In the genomic region with DNA sequence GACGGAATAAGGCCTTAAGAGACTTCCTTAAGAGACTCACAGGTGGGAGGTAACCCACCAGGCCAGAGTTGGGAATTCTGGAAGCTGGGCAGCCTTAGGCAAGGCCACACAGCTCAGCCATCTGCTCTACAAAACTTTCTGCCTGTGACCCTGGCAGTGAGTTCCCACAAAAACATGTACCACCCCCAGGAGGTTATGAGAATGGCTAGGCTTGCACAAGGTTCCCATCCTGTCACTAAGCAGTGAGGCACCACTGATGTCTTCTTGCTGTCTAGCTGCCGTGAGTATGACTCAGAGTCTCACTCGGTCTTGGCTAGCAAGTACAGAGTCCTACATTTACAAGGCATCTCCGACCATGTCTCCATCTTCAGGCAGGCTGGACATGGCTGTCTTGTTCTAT, we compare ENCODE assay signal across 16 mouse cellular contexts.
A peak's percentile ranks its signal among the peaks of the same experiment; 100 is the strongest.
DNase-seq lines count a peak whose midpoint lies in the region; ATAC-seq lines count a peak whose summit lies in the region.
"Had no signal": no experiment of that assay in that cellular context is flagged by ENCODE, and none has a peak within 500 bp of the region (broad histone marks: within the 10 kb centered on the region; RNA-seq: fewer than 3 reads in every experiment).

No protein-coding gene starts in this region.

- 0 out of 2 replicates have a peak, but pooled peaks cover 4% of the 10 kb centered on the region for H3K27me3 ChIP-seq in kidney, embryonic 15.5 days
- H3K27me3 ChIP-seq in midbrain, embryonic 10.5 days (ENCODE audit: low read depth, poor library complexity, severe bottlenecking), result no peaks in the 10 kb centered on the region; the same call in 1 of the 2 replicates
- H3K27me3 ChIP-seq in midbrain, embryonic 15.5 days (replicated peaks), result no peaks in the 10 kb centered on the region
- H3K27me3 ChIP-seq: embryonic facial prominence, embryonic 12.5 days; intestine, embryonic 15.5 days had no signal

- peaks cover 74% of the 10 kb centered on the region for H3K4me1 ChIP-seq in kidney, embryonic 15.5 days
- peaks cover 18% of the 10 kb centered on the region for H3K4me1 ChIP-seq in midbrain, embryonic 10.5 days
- no peaks in the 10 kb centered on the region for H3K4me1 ChIP-seq in midbrain, embryonic 15.5 days

- no peak for DNase-seq in kidney, adult 8-10 months
- DNase-seq in midbrain, embryonic 10.5 days (ENCODE audit: low spot score), result no peak
- peak; percentile 61 for DNase-seq in NIH3T3 (ENCODE audit: low read depth)
- peak; percentile 42 for DNase-seq in fibroblast of lung, adult 2 months (ENCODE audit: low read depth)
- no peak for DNase-seq in kidney, postnatal 36 days
- DNase-seq: cerebellum, adult 11-12 months; heart, adult 2 months had no signal

- H3K36me3 ChIP-seq in kidney, embryonic 15.5 days, result no peaks in the 10 kb centered on the region
- no peaks in the 10 kb centered on the region for H3K36me3 ChIP-seq in midbrain, embryonic 10.5 days
- no peaks in the 10 kb centered on the region for H3K36me3 ChIP-seq in midbrain, embryonic 15.5 days (replicated peaks)
- H3K36me3 ChIP-seq: embryonic facial prominence, embryonic 12.5 days; forebrain, embryonic 12.5 days; heart, embryonic 12.5 days; hindbrain, embryonic 10.5 days; intestine, embryonic 15.5 days had no signal

- no peak overlapping the region for H3K4me3 ChIP-seq in kidney, embryonic 15.5 days (replicated peaks)
- H3K4me3 ChIP-seq in midbrain, embryonic 10.5 days, result no peak overlapping the region
- H3K4me3 ChIP-seq in midbrain, embryonic 15.5 days, result no peak overlapping the region
- H3K4me3 ChIP-seq: embryonic facial prominence, embryonic 12.5 days; forebrain, embryonic 12.5 days; heart, adult 2 months; heart, embryonic 12.5 days; hindbrain, embryonic 10.5 days; intestine, embryonic 15.5 days had no signal

- no peak overlapping the region for H3K9ac ChIP-seq in kidney, embryonic 15.5 days
- H3K9ac ChIP-seq in midbrain, embryonic 15.5 days, result no peak overlapping the region
- H3K9ac ChIP-seq: embryonic facial prominence, embryonic 12.5 days; forebrain, embryonic 12.5 days; heart, embryonic 12.5 days; hindbrain, embryonic 14.5 days; intestine, embryonic 15.5 days had no signal

- no peaks in the 10 kb centered on the region for H3K9me3 ChIP-seq in kidney, embryonic 15.5 days (replicated peaks)
- no peaks in the 10 kb centered on the region for H3K9me3 ChIP-seq in midbrain, embryonic 10.5 days (replicated peaks)
- no peaks in the 10 kb centered on the region for H3K9me3 ChIP-seq in midbrain, embryonic 15.5 days
- H3K9me3 ChIP-seq: embryonic facial prominence, embryonic 12.5 days; forebrain, embryonic 12.5 days; heart, embryonic 12.5 days; hindbrain, embryonic 10.5 days; intestine, embryonic 15.5 days had no signal

- H3K27ac ChIP-seq in kidney, embryonic 15.5 days, result peak overlapping the region; percentile 61
- 0 out of 2 replicates have a peak overlapping the region, but pooled peaks have one; percentile 6 for H3K27ac ChIP-seq in midbrain, embryonic 10.5 days (replicated peaks)
- no peak overlapping the region for H3K27ac ChIP-seq in midbrain, embryonic 15.5 days
- H3K27ac ChIP-seq: embryonic facial prominence, embryonic 12.5 days; forebrain, embryonic 12.5 days; heart, adult 2 months; hindbrain, embryonic 10.5 days; hindbrain, embryonic 14.5 days; intestine, embryonic 15.5 days had no signal

- H3K4me2 ChIP-seq in kidney, embryonic 15.5 days, result no peak overlapping the region
- H3K4me2 ChIP-seq in midbrain, embryonic 15.5 days, result no peak overlapping the region
- H3K4me2 ChIP-seq: embryonic facial prominence, embryonic 12.5 days; forebrain, embryonic 12.5 days; heart, embryonic 12.5 days; hindbrain, embryonic 14.5 days; intestine, embryonic 15.5 days had no signal

- no peak for ATAC-seq in kidney, embryonic 15.5 days (replicated peaks; ENCODE audit: low FRiP score)
- ATAC-seq in midbrain, embryonic 15.5 days (replicated peaks), result no peak
- ATAC-seq: forebrain, embryonic 16.5 days; intestine, embryonic 15.5 days had no signal

- 54% methylated on average over 4 of the region's 4 CpGs for WGBS in kidney, embryonic 15.5 days
- WGBS in midbrain, embryonic 10.5 days, result 86% methylated on average over 4 of the region's 4 CpGs
- 84% methylated on average over 4 of the region's 4 CpGs for WGBS in midbrain, embryonic 15.5 days

Comparison
In these comparisons a context has a peak if more than half of its experiments do, and no peak if none do; other contexts are left out.
1. DNase-seq: peak in NIH3T3 (single experiment) and fibroblast of lung, adult 2 months (single experiment); none in kidney, adult 8-10 months (0 of 2), midbrain, embryonic 10.5 days (single experiment) and kidney, postnatal 36 days (0 of 2).